Mouse (Mus musculus): ENCODE results near the gene Stt3b. TPM values are rescaled to one million over a fixed set of nuclear protein-coding genes. Genes with fewer than 3 reads are reported as not detected.

Gene Stt3b
- 109 TPM for total RNA-seq (2023)

DNA sequence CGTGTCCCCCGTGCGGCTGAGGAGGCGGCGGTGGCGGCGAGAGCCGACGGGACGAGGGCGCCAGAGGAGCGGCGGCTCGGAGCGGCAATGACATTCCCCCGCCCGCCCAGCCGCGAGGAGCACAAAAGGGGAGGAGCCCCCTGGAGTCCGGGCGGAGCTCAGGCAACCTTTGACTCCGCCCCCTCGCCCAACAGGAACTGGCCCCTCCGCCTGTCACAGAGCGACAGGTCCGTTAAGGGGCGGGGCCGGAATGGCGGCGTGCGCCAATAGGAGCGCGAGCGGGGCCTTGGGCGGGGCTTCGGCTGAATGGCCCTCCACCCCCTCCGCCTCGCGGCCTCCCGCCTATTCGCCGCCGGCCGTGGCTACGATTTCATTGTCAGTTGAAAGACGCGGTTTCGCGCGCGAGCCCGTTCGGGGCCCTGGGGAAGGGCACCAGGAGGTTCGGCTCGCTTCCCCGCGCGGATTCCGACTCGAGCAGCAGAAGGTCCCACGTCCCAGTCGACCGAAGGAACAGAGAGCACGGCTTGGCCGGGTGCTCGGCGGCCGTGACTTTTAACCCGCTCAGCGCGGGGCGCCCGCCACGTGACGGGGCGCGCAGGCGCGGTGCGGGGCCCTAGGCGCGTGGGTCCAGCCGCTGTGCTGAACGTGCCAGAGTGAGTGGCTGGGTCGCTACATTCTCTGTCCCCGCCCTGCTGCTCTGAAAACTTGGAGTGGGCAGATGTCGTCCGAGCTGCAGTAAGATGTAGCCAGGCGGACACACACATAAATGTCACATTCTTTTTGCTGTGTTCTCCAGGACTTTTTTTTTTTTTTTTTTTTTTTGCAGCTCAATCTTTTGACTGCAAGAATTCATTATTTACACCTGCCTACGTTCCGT, at the start of gene Stt3b:
Stt3b (minus strand) TSS at position 76 of the 877 bp plus-strand sequence.

Measured in CD4-positive naive resting alpha-beta T cell, adult 76 days (primary cell).